Mouse (Mus musculus) testis, adult 2 months (tissue): ENCODE measurements around the gene Shprh.

Experiments used
- CTCF ChIP-seq: fragments of 200-500 bp; IDR thresholded peaks from 2 replicates; pipeline ENCODE4 v1.5.1; 2012; ENCODE audit warnings: low read depth, mild to moderate bottlenecking, inconsistent platforms, low read length, moderate library complexity; ENCODE audit not compliant: control insufficient read depth, insufficient read depth, insufficient replicate concordance
- POLR2A ChIP-seq: fragments of 200-500 bp; IDR thresholded peaks from 2 replicates; pipeline ENCODE4 v1.6.1; 2012; ENCODE audit warnings: low read depth, mild to moderate bottlenecking, inconsistent platforms, low read length, moderate library complexity; ENCODE audit not compliant: control insufficient read depth

GRCm38 (mm10) chr10:11121781-11122180, 27.4 kb upstream of the Shprh start:
- TF ChIP-seq POLR2A, result no peak
- no peak for TF ChIP-seq CTCF
